Mouse (Mus musculus) layer of hippocampus, postnatal 14 days (tissue): ENCODE measurements around the gene Lmbrd2. TPM values are rescaled to one million over a fixed set of nuclear protein-coding genes. Genes with fewer than 3 reads are reported as not detected.

ENCODE experiments used
- DNase-seq, 2 experiments: peaks; one replicate each; pipeline ENCODE4 v3.0.0; 2021 to 2022; ENCODE audit warnings: low spot score in 2 of 2, mixed read lengths in 1 of 2
- long read RNA-seq, 2 experiments: library from polyadenylated mRNA; stranded (forward); transcript quantifications; one replicate each; pipeline ENCODE4 v2.0.0; 2021
- total RNA-seq, 2 experiments: library from RNA; stranded (reverse); gene quantifications; 2 replicates each; pipeline ENCODE4 v1.2.3; 2021

The Lmbrd2 gene
- 10 to 100 TPM; 56.1 to 57.0 TPM for total RNA-seq
- long read RNA-seq, experiment 1, partial matches to known transcripts: 1 of 2 reads
- long read RNA-seq, experiment 1, other reads (novel, unspliced or antisense): 1 of 2 reads
- long read RNA-seq, experiment 2, full-length matches to known transcripts: 6 of 9 reads
- long read RNA-seq, experiment 2, partial matches to known transcripts: 2 of 9 reads
- long read RNA-seq, experiment 2, other reads (novel, unspliced or antisense): 1 of 9 reads

DNA sequence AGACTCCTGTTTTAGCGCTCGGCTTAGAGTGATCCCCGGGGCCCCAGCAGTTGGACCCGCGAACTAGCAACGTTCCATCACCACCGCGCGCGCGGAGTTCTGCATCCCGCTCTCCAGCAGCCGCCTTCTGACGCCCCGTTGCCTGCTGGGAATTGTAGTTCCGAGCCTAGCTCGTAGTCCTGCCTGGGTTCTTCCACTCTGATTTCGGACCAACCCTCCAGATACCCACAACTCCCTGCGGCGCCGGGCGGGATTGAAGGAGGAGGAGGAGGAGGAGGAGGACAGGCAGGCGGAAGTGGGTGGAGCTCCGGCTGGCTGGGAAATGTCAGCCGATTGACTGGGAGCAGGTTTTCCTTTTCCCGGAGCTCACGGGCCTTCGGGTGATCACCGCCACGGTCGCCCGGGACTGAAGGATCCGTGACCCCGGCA lies at the start of gene Lmbrd2:
Gene Lmbrd2 (plus strand): TSS at position 299 of the 429 bp plus-strand sequence.
- DNase-seq: peak; percentile 93 to 98

- no peak for DNase-seq
Measured at GRCm38 (mm10) chr15:9090662-9091061, 49.7 kb upstream of the Lmbrd2 start.

DNA sequence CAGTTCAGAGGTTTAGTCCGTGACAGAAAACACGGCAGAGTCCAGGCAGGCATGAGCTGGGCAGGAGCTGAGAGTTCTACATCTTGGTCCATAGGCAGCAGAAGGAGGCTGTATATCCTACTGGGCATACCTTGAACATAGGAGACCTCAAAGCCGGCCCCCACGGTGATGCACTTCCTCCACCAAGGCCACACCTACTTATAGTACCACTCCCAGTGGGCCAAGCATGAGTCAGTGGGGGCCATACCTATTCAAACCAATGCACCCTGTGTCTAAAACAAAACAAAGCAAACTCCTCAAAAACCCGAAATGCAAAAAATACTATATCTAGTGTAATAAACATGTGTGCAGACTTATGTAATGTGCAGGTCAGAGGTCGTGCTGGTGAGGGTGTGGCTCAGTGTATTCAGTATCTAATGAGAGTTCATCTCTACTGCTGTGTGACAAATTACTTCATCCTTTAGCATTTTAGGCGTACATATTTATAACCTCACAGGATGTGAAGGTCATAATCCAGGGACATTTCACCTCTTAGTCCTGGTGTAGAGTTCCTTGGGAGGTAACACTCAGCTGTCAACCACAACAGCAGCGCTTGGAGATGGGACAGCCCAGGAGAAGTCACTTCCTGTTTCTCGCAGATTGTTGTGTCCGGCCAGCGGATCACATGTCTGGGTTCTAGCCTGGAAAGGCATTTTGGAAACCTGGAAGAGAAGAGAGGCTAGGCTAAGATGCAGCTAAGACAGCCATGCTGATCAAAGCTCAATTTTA lies 46.6 kb upstream of the Lmbrd2 start:
- no peak for DNase-seq

DNA sequence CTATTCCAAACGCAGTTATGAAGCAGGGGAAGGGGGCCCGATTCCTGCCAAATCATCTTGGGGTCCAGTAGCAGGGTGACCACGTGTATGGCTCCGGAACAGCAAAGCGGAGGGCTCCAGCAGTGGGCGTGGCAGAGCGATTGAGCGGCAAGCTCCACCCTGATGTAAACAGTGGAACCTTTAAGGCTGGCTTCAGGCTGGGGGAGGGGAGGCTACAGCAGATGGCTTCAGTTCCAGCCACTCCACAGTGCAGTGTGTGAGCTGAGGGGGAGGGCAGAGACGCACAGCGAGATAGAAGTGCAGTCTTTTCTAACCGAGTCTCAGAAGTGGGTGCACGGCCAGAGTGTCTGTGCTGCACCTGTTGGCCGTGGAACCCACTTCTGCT lies 46.0 kb upstream of the Lmbrd2 start:
- DNase-seq: peak; percentile 26 to 49

DNA sequence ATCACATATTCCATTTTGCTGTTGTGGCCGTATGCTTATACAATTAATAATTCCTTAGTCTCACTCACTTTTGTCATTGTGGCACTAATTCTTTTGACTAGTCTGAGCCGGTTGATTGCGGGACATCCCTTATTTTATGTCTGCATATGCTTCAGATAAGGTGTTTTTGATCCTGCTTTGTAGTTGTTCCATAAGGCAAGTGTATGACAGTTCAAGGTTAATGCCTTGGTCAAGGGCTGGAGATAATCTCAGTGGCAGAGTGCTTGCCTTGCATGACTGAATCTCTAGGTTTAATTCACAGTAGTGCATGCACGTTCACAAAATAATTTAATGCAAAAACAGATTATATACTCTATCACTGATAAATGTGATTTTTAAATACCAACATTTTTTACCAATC lies 43.5 kb upstream of the Lmbrd2 start:
- DNase-seq: no peak

- peak in 1 of 2 experiments; percentile 21 for DNase-seq
Measured at GRCm38 (mm10) chr15:9100446-9101077, 39.8 kb upstream of the Lmbrd2 start.

- DNase-seq: no peak
Measured at GRCm38 (mm10) chr15:9106303-9107074, 33.9 kb upstream of the Lmbrd2 start.

- no peak for DNase-seq
Measured at GRCm38 (mm10) chr15:9110526-9111347, 29.6 kb upstream of the Lmbrd2 start.

DNA sequence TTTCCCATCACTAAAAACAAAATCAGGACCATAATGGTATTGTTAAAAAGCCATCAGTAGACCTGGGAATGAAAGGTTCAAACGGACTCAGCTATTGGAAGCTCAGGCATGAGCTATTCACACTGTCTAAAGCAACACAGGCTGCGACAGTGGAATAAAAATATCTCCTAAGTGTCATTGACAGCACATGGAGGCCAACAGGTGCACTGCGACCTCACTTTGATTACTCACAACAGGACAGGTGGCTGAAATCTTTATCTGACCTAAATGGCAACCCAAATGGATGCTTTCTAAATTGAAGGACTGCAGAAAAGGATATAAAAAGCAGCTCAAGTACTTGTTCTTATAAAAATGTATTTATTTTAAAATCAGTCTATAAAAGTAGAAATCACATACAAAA lies 28.7 kb upstream of the Lmbrd2 start:
- no peak for DNase-seq

DNA sequence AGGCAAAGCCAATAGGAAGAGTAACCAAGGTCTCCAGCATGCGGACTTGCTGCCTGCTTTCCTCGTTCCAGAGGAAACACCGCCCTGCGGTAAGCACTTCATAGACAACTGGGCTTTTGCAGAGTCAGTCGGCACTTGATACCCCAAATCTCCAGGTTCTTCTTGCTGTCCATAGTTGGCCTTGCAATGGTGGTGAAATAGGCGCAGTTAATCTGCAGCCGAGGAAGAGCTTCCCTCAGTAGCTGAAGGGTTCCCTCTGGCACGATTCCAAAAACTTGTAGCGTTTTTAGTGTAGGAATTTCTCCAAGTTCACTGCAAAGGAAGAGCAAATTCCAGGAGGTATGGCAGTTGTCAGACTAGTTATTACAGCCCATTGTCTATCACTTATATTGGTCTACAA lies 26.8 kb upstream of the Lmbrd2 start:
- DNase-seq: no peak

DNA sequence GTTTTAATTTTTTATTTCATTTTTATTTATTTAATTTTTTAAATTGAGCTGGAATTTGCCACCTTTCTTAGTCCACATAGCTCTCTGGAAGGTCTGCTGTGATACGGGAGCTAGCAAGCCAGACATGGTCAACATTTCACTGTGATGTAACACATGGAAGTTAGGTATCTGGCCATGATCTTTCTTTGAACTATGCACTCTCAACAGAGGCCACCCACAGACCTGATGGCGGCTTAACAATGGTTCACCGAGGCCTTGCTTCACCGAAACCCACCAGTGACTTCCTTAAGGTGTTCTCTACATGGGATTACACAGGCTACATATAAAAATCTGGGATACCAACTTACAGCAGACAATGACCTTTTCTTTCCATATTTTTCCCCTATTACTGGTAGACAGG lies 26.2 kb upstream of the Lmbrd2 start:
- DNase-seq: no peak

GRCm38 (mm10) chr15:9114599-9114998 lies 25.8 kb upstream of the Lmbrd2 start:
- DNase-seq: no peak

DNA sequence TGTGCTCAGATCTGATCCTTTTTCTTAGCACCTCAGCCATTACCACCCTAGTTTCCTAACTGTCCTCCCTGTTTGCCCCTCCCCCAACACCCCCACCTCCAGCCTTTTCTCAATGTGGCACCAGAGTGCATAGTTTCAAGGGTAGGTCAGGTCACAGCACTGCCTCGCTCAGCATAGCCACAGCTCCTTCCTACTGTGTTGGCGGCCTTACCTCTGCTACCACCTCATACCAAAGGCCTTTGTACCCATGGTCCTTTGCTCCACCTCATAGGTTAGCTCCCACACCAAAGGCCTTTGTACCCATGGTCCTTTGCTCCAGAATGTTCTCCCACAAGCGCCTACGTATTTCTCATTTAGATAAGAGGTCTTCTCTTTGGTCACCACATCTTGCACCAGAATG lies 21.5 kb upstream of the Lmbrd2 start:
- DNase-seq: no peak

DNA sequence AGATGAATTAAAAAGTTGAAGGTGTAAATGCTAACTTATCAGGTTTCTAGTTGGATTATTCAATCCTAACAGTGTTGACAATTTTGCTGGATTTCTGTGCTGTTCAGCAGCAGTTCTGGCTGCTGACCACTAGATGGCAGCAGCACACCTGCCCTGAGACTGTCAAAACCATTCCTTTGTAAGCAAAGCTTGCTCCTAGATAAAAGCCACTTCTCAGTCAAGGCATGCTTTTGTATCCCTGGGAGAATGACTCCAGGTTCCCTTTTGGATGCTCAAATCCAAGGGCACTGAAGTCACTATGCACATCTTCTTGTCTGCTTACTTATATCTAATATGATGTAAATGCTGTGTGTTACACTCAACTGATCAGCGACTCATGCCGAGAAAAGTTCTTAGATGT lies 20.3 kb upstream of the Lmbrd2 start:
- peak; percentile 43 to 59 for DNase-seq

GRCm38 (mm10) chr15:9122989-9123388 lies 17.4 kb upstream of the Lmbrd2 start:
- DNase-seq: no peak

- DNase-seq: no peak
Measured at GRCm38 (mm10) chr15:9124856-9125255, 15.5 kb upstream of the Lmbrd2 start.

DNA sequence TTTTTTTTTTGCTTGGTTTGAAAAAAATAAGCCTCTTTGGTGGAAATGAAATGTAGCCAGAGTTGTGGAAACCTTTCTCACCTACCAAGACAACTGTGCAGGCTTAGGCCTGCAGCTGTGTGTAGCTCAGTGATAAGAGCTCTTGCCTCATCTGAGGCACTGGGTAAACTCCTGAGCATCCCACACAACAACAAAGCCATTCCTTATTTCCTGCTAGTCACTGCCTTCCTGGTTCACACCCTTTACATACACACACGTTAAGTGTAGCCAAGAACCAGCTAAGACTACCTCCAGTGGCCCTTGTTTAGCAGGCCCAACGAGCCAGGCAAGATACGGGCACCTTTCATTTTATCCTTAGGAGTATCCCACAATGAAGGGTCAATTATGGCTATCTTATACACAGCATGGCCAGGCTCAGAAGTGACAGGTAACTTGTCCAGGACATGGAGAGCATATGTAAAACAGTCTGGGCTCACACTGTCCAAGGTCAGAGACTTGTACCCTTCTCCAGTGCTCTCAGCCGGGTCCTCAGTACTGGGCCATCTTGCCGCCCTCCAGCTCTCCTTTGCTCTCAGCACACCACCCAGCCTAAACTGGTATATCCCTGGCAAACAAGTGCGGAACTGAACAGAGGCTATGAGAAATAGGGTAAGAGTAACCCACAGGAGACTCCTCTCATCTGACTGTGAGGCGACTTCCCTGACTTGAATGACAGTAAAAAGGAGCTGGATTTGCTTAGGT lies 13.1 kb upstream of the Lmbrd2 start:
- DNase-seq: no peak

- DNase-seq: no peak
Measured at GRCm38 (mm10) chr15:9130772-9131498, 9.4 kb upstream of the Lmbrd2 start.

DNA sequence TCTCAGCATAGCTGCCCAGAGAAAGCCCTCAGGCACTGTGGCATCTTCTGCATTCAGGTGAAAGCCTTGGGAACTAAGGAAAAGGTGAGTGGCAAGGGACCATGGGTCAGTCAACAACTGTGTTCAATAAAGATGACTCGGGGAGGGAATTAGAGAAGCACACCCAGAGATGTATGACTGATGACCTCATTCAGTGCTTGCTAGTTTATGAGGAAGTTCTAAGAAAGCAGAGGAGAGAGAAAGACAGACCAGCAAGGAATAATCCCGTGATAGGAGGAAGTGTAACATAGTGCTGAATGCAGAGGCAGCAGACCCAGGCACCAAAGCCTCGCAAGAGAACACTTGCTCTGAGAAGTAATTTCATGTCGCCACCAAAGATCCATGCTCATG lies 8.9 kb upstream of the Lmbrd2 start:
- no peak for DNase-seq
